Mouse (Mus musculus) gastrocnemius, adult 2 months (tissue): Measurements from ENCODE around the gene Sat2. TPM values are rescaled to one million over a fixed set of nuclear protein-coding genes. Genes with fewer than 3 reads are reported as not detected.
A peak's percentile ranks its signal among the peaks of the same experiment; 100 is the strongest.
"Not testable (repeated sequence)": the region's sequence is repeated elsewhere in the genome, so short reads cannot be mapped to it uniquely, and the experiment has no call there.

Experiments
- DNase-seq: peaks from one replicate; pipeline ENCODE4 v3.0.0; 2022
- H3K27ac ChIP-seq: fragments of 200-600 bp; 2 replicates; pipeline ENCODE4 v1.8.1; 2022; ENCODE audit warnings: mild to moderate bottlenecking
- H3K4me3 ChIP-seq: fragments of 200-600 bp; 2 replicates; pipeline ENCODE4 v1.8.1; 2022; ENCODE audit warnings: mild to moderate bottlenecking, moderate library complexity
- CTCF ChIP-seq: fragments of 200-600 bp; IDR thresholded peaks from 2 replicates; pipeline ENCODE4 v1.8.1; 2022; ENCODE audit warnings: antibody characterized with exemption, mild to moderate bottlenecking, moderate library complexity
- intact Hi-C: fragments of 180-260 bp; cut with DNase I; formaldehyde crosslinking; loops from one replicate; pipeline ENCODE4 v1.15.1; 2025
- total RNA-seq, 2 experiments: library from RNA; stranded (reverse); gene quantifications; 2 replicates each; pipeline ENCODE4 v1.2.3; 2021

The Sat2 gene
- total RNA-seq, 2 experiments from 2014 or later: 2.6 to 3.2 TPM

GRCm38 (mm10) chr11:69604795-69605664 lies 16.8 kb upstream of the Sat2 start:
- Histone ChIP-seq H3K27ac (peak overlapping the region; percentile 93), H3K4me3 (peak overlapping the region; percentile 87)
- peak; percentile 61 for DNase-seq
- no peak for TF ChIP-seq CTCF
- intact Hi-C loops: no loop called here

DNA sequence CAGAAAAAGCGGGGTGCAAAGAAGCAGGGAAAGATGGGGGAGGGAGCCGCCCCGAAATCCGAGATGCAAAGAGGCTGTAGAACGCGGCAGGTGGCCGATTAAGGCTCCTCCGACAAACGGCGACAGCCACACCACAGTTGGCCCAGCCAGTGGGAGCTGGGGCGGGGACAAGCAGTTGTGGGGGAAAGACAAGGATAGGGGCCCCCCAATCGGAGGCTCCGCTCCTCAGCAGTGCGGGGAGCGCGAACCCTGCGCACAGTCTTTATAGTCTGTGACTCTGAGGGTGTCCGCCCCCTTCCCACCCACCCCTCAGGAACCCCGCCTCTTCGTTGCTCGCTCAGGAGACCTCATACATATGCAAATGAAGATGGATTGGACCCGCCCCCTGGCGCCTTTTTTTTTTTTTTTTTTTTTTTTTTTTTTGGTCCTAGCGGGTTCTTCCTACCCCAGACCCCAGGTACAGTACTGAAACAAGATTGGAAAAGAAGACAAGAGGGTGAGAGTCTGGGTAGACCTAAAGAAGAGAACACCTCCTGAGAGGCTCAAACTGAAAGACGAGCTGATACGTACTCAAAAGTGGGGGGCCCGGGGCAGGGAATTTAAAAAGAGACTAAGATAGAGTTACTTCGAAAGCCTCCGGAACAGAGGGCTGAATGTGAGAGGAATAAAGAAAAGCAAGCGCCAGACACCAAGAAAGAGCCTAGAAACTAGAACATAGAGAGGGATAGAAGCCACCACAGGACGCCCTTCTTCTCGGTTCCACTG lies 15.9 kb upstream of the Sat2 start, which contains the start of gene Atp1b2:
Gene Atp1b2 (minus strand): TSS at position 217 of the 765 bp plus-strand sequence.
- intact Hi-C loops: no loop called here
- TF ChIP-seq CTCF: no peak
- DNase-seq: peak; percentile 89
- Histone ChIP-seq H3K4me3 (peak within 1 kb of the TSS; percentile 87), H3K27ac (peak within 1 kb of the TSS; percentile 93)

DNA sequence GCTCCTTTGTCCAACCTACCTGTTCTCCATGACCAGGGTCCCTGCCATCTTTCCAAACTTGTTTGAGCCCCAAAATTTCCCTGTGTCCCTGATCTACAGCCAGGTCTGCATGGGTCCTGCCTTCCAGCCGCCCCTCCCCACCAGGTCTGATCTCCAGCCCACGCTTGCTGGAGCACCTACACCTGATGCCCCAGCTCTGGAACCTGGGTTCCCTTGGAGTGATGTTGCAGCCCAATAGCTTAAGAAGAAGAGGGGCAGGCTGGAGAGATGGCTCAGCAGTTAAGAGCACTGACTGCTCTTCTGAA lies 15.4 kb upstream of the Sat2 start:
- H3K27ac ChIP-seq: peak overlapping the region; percentile 93
- no peak for TF ChIP-seq CTCF

DNA sequence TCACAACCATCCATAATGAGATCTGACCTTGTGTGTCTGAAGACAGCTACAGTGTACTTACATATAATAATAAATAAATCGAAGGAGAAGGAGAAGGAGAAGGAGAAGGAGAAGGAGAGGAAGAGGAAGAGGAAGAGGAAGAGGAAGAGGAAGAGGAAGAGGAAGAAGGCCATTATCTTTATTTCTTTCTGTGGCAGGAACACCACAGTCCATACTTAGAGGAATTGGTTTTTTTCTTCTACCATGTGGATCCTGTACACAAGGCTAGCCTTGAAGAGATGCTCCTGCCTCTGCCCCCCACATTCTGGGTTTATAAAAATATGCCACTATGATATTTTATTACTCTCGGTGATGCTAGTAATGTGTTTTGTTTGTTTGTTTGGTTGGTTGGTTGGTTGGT lies 15.0 kb upstream of the Sat2 start:
- intact Hi-C loops: no loop called here
- no peak for TF ChIP-seq CTCF
- DNase-seq: no peak
- Histone ChIP-seq H3K27ac (no peak overlapping the region), H3K4me3 (no peak overlapping the region)

More for the DNA sequence above, 15.4 kb upstream of the Sat2 start:
- DNase-seq: no peak
- H3K4me3 ChIP-seq: peak overlapping the region; percentile 87
- intact Hi-C loops: no loop called here

DNA sequence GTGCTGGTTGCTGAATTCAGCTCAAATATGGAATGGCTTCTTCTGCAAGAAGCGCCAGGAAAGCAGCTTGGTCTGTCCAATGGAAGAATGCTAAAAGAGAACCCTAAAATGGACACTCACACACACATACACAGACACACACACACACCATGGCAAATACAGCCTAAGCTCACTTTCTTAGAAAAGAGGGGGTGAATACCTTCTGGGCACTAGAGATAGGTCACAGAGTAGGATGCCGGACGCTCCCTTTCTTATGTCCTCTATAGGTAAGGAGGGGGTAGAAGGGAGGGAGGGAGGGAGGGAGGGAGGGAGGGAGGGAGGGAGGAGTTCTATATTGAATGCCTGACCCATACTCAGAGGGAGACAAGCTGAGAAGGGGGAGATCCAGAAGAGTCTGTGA lies 13.3 kb upstream of the Sat2 start:
- no peak for DNase-seq
- Histone ChIP-seq H3K4me3 (no peak overlapping the region), H3K27ac (no peak overlapping the region)
- no peak for TF ChIP-seq CTCF
- intact Hi-C loops: no loop called here

DNA sequence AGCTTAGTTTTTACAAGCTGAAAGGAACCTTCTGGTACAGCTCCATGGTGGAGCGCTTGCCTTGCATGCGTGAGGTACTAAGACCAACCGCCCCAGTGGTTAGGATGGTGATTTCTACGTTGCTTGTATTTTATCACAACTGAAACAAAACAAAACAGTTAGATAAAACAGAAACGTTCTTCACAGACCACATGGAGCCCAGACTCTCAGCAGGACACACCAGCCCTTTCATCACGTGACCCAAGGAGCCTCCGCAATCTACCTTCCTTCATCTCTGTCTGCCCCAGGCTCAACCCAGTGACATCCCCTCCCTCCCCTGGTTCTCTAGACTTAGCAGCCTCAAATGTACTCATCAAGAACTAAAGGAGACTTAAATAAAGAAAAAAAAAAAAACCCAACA lies 12.4 kb upstream of the Sat2 start:
- intact Hi-C loops: no loop called here

DNA sequence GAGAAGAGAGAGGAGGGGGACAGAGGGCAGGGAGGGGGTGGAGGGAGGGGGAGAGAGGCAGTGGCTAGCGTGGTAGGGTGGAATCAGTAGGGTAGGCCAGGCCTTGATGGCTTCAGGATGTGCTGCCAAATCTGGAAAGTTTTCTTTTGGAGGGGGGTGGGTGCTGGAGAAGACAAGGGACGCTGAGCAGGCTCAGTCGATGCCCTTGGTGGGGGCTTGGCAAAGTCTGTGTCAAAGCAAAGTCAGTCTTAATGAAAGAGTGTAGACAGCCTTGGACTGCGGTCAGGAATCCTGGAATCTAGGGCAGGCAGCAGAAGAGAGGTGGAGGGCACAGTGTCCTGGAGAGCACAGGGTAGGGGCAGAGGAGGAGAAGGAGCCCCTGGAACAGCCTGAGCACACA lies 10.9 kb upstream of the Sat2 start:
- intact Hi-C loops: no loop called here
- no peak for TF ChIP-seq CTCF
- DNase-seq: no peak
- no peak overlapping the region for H3K4me3 ChIP-seq
- H3K27ac ChIP-seq: no peak overlapping the region

More for the DNA sequence above, 12.4 kb upstream of the Sat2 start:
- H3K27ac ChIP-seq: no peak overlapping the region
- TF ChIP-seq CTCF: no peak
- no peak for DNase-seq
- H3K4me3 ChIP-seq: no peak overlapping the region

- TF ChIP-seq CTCF: peak; percentile 86
- peak overlapping the region; percentile 63 for H3K4me3 ChIP-seq
- peak; percentile 90 for DNase-seq
- intact Hi-C loops: loop anchor here (1.0 kb wide), 2 partner anchors 34 to 67 kb away; no protein-coding TSS in a partner anchor
- peak overlapping the region; percentile 80 for H3K27ac ChIP-seq
Observed at GRCm38 (mm10) chr11:69613553-69614256, 8.1 kb upstream of the Sat2 start.

DNA sequence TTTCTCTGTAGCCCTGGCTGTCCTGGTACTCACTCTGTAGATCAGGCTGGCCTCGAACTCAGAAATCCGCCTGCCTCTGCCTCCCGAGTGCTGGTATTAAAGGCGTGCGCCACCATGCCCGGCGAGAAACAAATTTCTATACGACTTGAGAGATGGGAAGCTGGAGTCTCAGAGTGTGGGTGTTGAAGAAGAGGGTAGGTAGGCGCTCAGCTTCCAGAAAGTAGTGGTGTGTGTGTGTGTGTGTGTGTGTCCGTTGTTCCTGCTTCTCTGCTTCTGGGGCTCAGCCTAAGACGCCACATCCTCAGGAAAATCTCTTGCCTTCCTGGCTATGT lies 7.6 kb upstream of the Sat2 start:
- H3K27ac ChIP-seq, DNase-seq: not testable (repeated sequence)
- intact Hi-C loops: loop anchor here (1.0 kb wide), 1 partner anchor 68 kb away; no protein-coding TSS in a partner anchor
- peak overlapping the region; percentile 63 for H3K4me3 ChIP-seq

GRCm38 (mm10) chr11:69616781-69617180 lies 5.0 kb upstream of the Sat2 start:
- peak; percentile 52 for DNase-seq
- Histone ChIP-seq H3K27ac (peak overlapping the region; percentile 65), H3K4me3 (no peak overlapping the region)
- intact Hi-C loops: no loop called here
- TF ChIP-seq CTCF: peak; percentile 26; the same call in 1 of the 2 replicates

DNA sequence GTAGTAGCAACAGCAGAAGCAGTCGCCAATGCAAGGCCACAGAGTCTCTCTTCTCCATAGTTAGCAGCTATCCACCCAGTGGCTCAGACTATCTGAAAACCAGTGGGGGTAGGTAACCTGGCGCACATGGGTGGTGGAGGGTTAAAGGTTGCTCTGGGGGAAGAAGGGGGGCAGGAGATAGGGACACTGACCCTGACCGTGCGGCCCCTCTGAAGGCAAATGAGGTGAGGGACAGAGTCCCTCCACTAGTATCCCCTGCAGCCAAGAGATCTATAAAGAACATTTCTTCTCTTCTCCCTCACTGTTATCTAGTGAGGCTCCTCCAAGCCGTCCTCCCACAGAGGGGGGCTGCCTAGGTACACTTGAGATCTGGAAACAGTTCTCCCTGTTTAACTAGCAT lies 4.0 kb upstream of the Sat2 start, which contains the start of gene Shbg:
Gene Shbg (minus strand): TSS at position 101 of the 400 bp plus-strand sequence.
- Histone ChIP-seq H3K27ac (peak within 1 kb of the TSS; percentile 65), H3K4me3 (no peak within 1 kb of the TSS)
- DNase-seq: no peak
- no peak for TF ChIP-seq CTCF
- intact Hi-C loops: no loop called here

- no peak overlapping the region for H3K4me3 ChIP-seq
- intact Hi-C loops: no loop called here
- no peak for TF ChIP-seq CTCF
- no peak overlapping the region for H3K27ac ChIP-seq
- no peak for DNase-seq
Observed at GRCm38 (mm10) chr11:69620394-69621081, 1.3 kb upstream of the Sat2 start.
